Mouse (Mus musculus): ENCODE results near the gene Pakap.

DNA sequence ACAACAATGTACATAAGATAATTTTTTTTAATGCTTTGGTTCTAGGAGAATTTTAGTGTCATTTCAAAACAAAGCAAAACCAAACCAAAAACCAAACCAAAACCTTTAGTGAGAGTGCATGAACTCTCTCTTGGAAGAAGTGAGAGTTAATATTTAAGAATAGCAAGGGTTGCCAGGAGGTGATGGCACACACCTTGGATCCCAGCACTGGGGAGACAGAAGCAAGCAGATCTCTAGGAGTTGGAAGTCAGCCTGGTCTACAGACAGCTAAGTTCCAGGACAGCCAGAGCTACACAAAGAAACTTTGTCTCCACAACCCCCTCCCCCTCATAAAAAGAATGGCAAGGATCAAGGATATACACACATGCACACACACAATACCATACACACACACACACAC, 345.0 kb downstream of the Pakap start:
- TF ChIP-seq POLR2A (IDR thresholded peaks at IDR 0.05; ENCODE audit: borderline replicate concordance, insufficient read depth, low read length) (no peak), CTCF (IDR thresholded peaks at IDR 0.05; ENCODE audit: borderline replicate concordance, insufficient read depth, low read depth, low read length) (no peak)

Data from cerebellum, adult 2 months (tissue).